Mouse (Mus musculus): ENCODE measurements around the gene Naaladl2. TPM values are rescaled to one million over a fixed set of nuclear protein-coding genes. Genes with fewer than 3 reads are reported as not detected.

Naaladl2 gene
- total RNA-seq, 2 experiments from 2014 or later: 3.6 to 3.8 TPM

DNA sequence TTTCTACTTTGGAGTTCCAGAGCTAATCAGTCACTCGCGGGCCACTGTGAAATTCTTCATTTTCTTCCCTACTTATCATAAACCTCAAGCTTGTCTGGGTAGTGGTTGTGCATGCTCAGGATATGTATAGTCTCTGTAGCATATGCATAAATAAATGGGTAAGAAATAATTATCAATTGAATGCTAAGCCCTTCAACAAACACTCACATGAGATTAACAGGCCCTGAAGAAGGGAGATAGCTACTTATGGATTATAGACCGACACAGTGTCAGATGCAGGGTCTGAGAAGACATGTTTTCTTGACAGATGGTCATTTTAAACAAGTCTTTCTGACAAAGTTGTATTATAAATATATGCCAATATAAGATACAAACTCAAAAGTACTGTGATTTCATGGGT, 152.0 kb downstream of the Naaladl2 start:
- no peak for DNase-seq (ENCODE audit: low spot score in 2 of 2)
- intact Hi-C loops (cut with DNase I): no loop called here

DNA sequence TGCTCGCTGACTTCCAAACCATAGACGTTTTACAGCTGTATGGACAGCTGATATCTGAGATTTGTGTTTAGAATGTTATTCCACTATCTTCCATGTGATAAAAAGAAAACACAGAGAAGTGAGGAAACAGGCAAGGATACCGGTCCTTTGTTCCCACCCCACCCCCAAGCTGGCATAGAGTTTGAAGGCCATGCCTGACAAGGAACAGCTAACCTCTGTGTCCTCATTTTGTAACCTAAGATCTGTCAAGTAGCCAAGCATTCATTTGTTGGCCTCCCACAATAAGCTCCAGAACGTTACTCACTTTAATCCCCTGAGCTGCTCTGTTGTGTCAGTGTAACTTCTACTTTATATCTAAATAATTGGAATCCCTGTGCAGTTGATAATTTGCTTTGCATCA, 161.9 kb downstream of the Naaladl2 start:
- intact Hi-C loops (cut with DNase I): no loop called here

DNA sequence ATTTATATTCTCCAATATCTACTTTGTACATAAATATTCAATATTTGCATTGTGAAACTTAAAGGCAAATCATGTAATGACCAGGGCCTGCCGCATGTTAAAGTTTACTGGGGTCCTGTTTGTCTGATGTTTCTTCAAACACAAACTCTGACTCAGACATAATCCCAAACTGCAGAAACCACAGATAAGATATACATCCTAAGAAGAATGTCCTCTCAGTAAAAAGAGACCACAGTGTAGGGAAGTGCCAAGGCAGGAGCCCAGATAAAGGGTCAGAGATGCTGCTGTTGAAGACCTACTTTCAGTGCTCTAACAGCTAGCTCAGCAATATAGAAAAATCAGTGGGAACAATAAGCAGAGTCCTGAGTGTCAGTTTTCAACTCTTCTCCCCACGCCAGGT, 201.9 kb downstream of the Naaladl2 start:
- intact Hi-C loops (cut with DNase I): no loop called here
- no peak for DNase-seq (ENCODE audit: low spot score in 2 of 2)

More for the DNA sequence above, 161.9 kb downstream of the Naaladl2 start:
- no peak for DNase-seq (ENCODE audit: low spot score in 2 of 2)

DNA sequence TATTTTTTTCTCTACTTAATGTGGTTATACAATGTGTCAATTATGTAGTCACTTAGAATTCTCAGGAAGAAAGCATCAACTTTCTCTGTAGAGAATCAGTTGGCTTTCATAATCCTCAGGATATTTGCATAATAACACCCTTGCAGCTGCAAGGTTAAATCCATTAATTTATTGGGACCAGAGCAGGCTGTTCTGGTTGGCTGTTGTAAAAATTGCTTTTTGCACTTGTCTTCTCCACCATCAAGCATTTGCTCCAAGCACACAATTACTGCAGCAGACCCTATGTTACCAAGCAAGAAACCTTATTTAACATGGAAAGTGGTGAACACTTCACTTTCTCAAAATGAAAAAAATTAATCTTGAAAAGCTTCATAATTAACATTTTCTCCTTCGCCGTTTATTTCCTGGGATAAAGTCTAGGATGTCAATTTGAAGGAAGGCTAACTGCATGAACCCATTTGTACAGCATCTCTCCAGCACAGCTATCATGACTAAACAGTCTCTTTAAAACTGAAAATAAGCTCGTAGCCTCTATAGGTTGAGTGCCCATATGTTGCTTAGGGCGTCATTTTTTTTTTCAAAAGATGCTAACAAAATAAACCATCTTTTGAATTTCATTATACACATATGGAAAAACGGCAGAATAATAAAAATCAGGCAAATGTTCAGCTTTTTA, 205.4 kb downstream of the Naaladl2 start:
- intact Hi-C loops (cut with DNase I): no loop called here
- no peak for DNase-seq (ENCODE audit: low spot score in 2 of 2)

DNA sequence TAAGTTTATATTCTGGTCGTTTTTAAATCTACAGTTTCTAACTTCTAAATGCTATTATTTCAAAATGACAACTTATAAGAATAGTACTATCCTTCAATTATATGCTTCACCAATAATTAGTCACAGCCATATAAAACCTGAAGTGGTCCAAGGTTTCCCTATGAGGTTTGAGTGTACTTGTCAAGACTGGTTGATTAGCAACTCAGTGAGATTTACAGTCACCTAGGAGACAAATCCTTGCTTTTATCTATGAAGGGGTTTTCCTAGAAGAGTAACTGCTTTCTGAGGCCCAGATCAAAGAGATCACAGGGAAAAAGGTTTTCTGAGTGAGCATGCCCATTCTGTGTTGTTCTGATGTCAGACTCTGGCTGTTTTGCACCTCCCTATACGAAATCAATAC, 222.2 kb downstream of the Naaladl2 start:
- intact Hi-C loops (cut with DNase I): no loop called here
- no peak for DNase-seq (ENCODE audit: low spot score in 2 of 2)

DNA sequence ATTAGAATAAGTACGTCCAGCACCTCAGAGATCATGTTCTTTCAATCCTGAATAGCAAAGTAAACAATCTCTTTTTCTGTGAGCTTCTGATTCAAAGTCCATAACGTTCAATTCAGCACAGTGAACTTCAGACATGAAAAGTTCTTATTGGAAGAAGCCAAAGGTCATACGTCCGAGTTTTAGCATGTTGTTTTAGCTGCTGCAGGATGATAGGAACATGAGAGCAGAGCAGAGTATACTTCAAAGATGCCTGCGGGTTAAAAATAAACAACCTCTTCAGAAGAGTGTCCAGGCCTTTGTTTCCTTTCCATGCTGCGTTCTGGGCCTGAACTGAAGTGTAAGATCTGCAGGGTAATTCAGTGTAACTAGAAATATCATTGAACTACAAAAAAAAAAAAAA, 222.7 kb downstream of the Naaladl2 start:
- intact Hi-C loops (cut with DNase I): no loop called here
- no peak for DNase-seq (ENCODE audit: low spot score in 2 of 2)

DNA sequence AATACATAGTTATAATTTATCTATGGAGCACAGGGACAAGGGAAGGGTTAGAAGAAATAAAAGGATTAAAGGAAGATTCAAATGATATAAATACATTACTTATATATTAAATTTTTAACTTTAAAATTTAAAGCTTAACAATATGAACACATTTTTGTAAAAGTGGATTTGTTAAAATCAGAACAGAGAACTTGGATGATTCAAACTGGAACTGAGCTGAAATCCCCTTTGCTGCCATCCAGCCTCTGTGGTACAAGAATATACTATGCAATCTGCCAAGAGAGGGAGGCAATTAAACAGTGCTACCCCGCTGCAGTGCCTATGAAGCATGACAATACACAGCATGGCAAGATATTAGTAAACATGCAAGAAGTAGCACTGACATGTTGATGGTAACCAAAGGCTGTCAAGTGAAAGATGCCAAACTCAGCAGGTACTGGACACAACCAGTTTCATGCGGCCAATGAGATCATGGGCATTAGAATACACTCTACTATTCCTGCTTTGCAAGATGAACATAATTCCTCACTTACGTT, 238.6 kb downstream of the Naaladl2 start:
- intact Hi-C loops (cut with DNase I): no loop called here
- no peak for DNase-seq (ENCODE audit: low spot score in 2 of 2)

DNA sequence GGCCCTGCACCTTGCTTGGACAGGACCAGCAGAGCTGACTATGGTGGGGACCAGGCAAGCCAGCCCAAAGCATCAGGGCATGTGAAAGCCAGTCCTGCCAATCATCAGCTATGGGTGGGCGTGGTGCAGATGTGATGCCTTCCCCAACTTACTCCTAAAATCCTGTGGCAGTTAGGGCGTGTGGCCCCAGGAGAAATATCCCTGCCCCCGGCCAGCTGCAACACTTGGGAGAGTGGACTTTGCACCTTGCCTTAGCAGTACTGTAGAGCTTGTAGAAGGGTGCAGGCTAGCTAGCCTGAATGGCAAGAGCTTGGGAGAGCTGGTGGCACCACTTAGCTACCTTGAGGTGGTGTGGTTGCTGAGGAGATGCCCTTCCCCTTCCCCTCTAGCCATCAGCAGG, 255.3 kb downstream of the Naaladl2 start:
- DNase-seq (ENCODE audit: low spot score in 2 of 2): no peak
- intact Hi-C loops (cut with DNase I): no loop called here

DNA sequence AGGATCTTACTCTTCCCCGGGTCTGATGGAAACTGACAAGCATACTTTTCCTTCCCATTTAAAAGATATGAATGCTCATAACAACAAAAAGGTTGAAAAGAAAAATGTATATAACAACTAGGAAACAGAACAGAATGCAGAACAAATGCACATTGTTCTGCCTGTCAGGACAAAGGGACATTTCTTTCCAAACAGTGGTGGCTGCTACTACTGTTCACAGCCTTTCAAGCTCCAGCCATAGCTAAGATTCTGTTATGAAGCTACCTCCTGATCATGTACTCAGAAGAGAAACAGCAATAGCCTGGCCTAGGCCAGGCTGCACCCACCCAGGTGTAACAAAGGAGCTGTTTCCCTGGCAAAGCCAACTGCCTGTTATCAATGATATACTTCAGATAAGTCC, 271.8 kb downstream of the Naaladl2 start:
- intact Hi-C loops (cut with DNase I): no loop called here

DNA sequence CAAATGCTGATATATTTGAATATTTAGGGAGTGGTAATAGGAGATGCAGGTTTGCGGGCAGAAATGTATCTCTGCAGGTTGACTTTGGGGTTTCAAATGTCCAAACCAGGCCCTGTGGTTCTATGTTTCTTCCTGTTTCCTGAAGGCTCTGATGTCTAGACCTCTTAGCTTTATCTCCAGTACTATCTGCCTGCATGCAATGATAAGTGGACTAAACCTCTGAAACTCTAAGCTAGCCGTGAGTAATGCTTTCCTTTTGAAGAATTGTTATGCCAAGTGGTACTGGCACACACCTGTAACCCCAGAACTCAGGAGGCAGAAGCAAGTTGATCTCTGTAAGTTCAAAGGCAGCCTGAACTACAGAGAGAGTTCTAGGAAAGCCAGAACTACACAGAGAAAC, 291.1 kb downstream of the Naaladl2 start:
- no peak for DNase-seq (ENCODE audit: low spot score in 2 of 2)
- intact Hi-C loops (cut with DNase I): no loop called here

More for the DNA sequence above, 271.8 kb downstream of the Naaladl2 start:
- no peak for DNase-seq (ENCODE audit: low spot score in 2 of 2)

DNA sequence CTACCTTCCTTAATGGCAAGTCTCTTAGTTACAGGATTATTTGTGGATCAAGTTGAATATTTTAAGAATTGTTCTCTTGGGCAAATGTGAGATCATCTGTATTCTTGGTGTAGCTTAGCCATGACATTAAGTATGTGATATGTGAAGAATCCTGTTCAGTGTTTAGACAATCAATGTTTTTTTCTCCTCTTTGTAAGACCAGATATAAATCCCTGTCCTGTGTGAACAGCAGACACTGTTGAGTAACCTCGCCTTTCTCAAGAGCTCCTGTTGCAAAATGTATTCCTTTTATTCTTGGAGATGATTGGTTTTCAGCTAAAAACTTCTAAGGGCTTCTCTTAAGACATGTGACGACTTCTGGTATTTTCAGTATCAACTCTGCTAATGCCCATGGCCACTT, 347.3 kb downstream of the Naaladl2 start:
- no peak for DNase-seq (ENCODE audit: low spot score in 2 of 2)
- intact Hi-C loops (cut with DNase I): no loop called here

DNA sequence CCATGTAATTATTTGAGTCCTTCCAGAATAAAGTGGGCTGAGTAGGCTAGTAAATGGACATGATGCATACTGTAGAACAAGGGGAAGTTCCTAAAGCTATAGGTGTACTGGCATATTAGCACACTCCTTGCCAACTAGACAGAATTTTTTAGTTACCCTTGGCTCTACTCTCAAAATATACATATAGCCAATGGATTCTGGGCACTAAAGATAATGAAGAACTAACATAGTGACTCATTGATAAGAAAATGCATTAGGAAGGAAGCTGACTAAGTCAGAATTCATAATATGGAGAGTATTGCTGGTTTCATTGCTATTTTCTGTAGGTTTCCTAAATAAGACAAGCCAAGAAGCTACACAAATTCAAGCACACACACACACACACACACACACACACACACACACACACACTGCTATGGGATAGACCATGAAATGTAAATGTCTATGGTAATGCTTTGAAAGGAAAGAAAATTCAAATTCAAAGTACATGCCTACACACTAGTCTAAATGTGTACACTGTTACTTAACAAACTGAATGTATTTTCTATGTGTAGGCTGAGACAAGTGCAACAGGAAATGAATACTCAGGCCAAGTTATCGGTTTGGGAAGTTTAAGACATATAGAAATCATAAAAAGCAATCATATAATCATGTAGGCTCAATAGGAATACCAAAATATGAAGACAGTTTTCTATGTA, 356.5 kb downstream of the Naaladl2 start:
- intact Hi-C loops (cut with DNase I): no loop called here
- no peak for DNase-seq (ENCODE audit: low spot score in 2 of 2)

DNA sequence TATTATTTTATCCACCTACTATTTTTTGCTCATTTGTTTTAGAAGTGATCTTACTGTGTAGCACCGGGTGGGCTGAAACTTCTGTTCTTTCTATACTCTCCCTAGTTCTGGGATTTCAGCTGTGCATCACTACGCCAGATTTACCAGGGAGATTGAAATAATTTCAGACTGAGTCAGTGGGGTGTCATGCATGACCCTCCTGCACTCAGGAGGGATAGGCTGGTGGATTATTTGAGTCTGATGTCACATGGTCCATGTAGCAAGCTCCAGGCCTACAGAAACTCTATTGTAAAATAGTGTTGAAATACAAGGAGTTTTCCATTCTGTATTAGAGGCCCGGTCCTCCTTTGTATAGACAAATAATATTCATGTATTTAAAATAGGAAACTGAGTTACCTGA, 360.0 kb downstream of the Naaladl2 start:
- no peak for DNase-seq (ENCODE audit: low spot score in 2 of 2)
- intact Hi-C loops (cut with DNase I): no loop called here

DNA sequence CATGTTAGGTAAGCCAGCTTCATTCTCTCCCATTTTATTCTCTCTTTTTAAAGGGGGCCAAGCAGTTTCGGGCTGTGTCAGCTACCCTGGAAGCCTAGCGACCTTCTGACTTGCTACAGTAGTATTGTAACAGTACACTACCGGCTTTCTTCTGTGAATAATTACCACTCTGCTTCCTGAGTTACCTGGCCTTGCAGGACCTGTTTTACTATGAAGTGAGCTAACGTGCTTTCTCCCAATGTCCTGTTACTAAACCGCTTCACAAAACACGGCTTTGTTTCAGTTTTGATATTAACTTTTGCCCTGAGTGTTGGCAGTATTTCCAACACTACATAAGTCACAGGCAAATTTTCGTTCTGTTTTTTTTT, 360.6 kb downstream of the Naaladl2 start:
- DNase-seq (ENCODE audit: low spot score in 2 of 2): no peak
- intact Hi-C loops (cut with DNase I): no loop called here

DNA sequence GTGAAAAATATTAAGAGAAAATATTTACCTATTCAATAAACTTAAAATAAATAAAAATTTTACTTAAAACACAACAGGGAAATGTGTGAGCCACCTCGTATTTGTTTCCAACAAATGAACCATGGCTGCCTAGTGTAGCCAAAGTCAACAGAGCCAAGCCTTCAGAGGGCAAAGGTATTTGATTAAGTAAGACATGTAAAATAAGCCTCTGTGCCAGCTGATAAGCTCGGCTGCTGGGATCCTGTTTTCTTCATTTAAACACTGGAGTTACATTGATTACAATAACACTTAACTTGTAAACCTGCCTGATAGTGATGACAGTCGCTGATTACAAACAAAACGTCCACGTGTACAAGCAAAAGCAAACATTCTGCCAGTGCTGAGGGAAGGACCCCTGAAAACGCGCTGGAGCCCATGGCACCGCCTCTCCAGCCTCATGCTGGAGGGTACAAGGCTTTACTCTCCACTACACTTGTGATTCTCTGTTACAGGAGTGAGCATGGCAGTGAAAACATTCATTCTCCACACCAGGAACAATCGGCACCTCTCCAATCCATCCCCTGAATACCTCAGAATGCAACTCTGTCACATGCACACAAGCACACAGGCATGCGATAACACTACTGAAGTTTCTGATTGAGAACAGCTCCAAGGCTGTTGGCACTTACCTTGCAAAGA, 361.1 kb downstream of the Naaladl2 start:
- intact Hi-C loops (cut with DNase I): no loop called here
- DNase-seq (ENCODE audit: low spot score in 2 of 2): no peak

DNA sequence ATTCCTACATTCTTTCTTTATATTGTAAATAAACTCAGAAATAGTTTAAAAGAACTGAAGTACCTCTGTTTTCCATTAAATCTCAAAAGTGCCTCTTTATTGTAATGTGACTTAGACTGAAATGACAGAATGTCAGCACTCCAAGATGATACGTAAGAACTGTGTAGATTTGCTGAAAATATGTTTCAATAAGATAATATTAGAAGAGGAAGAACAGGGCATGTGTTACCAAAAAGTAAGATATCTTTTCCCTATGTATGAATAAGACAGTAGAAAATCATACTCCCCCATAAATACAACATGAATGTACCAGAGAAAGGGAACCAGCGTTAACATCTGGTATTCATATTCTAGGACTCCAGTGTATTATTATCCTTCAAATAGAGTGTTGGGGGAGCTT, 362.4 kb downstream of the Naaladl2 start:
- intact Hi-C loops (cut with DNase I): no loop called here
- no peak for DNase-seq (ENCODE audit: low spot score in 2 of 2)

DNA sequence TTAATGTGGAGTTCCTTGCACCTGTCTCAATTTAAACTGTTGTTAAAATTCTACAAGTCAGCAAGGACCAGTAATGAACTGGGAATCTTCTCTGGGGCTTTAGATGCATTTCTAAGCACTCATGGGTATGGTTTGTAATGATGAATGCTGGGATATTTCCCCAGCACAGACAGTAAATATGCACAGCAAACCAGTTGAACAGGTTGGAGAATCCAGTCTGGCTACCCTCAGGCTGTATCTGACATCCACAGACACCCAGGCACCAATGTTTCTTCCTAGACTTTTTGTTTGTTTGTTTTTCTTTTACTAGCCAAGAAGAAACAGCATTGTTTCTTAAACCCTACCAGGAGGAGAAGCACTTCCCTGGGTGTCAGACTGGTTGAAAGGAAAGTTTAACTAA, 365.6 kb downstream of the Naaladl2 start:
- intact Hi-C loops (cut with DNase I): no loop called here
- no peak for DNase-seq (ENCODE audit: low spot score in 2 of 2)

DNA sequence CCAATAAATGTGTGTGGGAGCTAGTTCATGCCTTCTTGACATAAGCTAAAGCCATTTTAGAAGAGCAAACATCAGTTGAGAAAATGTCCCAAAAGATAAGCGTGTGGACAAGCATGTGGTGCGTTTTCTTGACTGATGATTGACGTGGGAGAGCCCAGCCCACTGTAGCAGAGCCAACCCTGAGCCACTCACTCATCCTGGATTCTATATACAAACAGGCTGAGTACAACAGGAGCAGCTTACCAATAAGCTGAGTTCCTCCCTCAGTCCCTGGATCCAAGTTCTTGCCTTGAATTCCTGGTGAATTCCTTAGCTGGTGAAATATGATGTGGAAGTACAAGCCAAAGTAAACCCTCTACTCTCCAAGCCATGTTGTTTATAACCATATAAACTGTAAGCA, 395.0 kb downstream of the Naaladl2 start:
- intact Hi-C loops (cut with DNase I): no loop called here
- DNase-seq (ENCODE audit: low spot score in 2 of 2): no peak

DNA sequence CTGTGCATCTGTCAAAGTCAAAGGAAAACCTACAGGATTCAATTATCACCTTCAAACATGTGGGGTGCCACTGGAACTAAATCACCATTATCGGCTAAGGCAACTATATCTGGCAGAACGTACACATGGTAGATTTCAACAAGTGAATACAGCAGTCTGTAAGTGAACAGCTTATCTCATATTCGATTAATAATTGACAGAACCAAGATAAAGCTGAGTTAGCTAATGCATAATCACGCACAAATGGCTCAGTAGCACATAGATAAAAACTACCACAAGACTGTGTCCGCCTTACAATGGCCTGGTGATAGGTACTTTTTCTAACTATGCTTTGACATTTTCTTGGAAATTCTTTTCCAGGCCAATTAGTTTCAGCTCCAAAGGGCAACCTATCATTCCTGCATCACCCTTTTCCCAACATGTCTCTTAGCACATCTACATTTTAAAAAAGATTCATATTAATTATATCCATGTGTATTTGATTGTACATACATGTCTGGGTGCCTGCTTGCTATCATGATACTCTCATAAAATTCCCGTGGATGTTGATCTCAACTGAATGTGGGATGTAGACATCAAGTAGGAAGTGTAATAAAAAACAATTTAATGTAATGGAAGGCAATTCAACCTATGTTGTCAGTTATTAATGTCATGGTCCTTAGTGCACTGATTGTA, 396.7 kb downstream of the Naaladl2 start:
- intact Hi-C loops (cut with DNase I): no loop called here
- DNase-seq (ENCODE audit: low spot score in 2 of 2): no peak

DNA sequence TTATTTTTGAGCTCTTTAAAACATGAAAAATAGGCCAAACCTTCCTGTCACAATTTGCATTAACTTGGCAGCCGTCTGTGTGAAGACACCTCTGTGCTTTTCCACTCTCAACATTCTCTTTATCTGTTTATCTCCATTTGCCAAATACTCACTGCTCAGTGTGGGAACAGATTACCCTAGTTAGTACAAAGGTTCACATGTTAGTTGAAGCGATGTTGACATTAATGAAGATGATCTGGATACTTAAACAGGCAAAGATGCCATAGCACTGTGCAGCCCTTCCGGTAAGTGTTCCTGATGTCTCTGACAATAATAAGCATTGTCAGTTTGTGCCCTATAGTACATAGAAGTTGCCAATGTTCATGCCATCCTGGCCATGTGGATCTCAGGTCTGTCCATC, 400.1 kb downstream of the Naaladl2 start:
- intact Hi-C loops (cut with DNase I): no loop called here
- no peak for DNase-seq (ENCODE audit: low spot score in 2 of 2)
